Comparison of ENCODE assay signal across 30 mouse cellular contexts in genomic region chr17:34057224-34057623, GRCm38 (mm10). TPM values are rescaled to one million over a fixed set of nuclear protein-coding genes. Genes with fewer than 3 reads are reported as not detected.
DNase-seq lines count a peak whose midpoint lies in the region; ATAC-seq and TF ChIP-seq lines count a peak whose summit lies in the region.
"Had no signal": no experiment of that assay in that cellular context is flagged by ENCODE, and none has a peak within 500 bp of the region (broad histone marks: within the 10 kb centered on the region; RNA-seq: fewer than 3 reads in every experiment).

No protein-coding gene starts in this region.

- ATAC-seq in limb, embryonic 12.5 days (ENCODE audit: insufficient number of reproducible peaks, insufficient read depth, low FRiP score, low TSS enrichment, low read depth) = no peak
- ATAC-seq in liver, embryonic 15.5 days (ENCODE audit: insufficient read depth) = peak; percentile 32; the same call in 1 of the 2 replicates
- ATAC-seq in megakaryocyte progenitor cell, adult 5-6 weeks (replicated peaks; ENCODE audit: poor library complexity) = peak; percentile 88
- ATAC-seq: forebrain, embryonic 14.5 days; intestine, postnatal 0 days had no signal

- H3K27me3 ChIP-seq in limb, embryonic 12.5 days = peaks cover 3% of the 10 kb centered on the region; the same call in 1 of the 2 replicates
- no peaks in the 10 kb centered on the region for H3K27me3 ChIP-seq in limb, embryonic 10.5 days (ENCODE audit: low read depth, poor library complexity, severe bottlenecking)
- H3K27me3 ChIP-seq in liver, embryonic 15.5 days = no peaks in the 10 kb centered on the region
- H3K27me3 ChIP-seq: embryonic facial prominence, embryonic 12.5 days; heart, embryonic 15.5 days; hindbrain, embryonic 13.5 days; midbrain, embryonic 12.5 days had no signal

- TF ChIP-seq POLR2A in bone marrow macrophage, adult 2 months (IDR thresholded peaks at IDR 0.05; ENCODE audit: borderline replicate concordance, low read depth, low read length) = no peak

- H3K36me3 ChIP-seq in limb, embryonic 12.5 days = peaks cover 20% of the 10 kb centered on the region; the same call in 1 of the 2 replicates
- no peaks in the 10 kb centered on the region for H3K36me3 ChIP-seq in limb, embryonic 10.5 days
- H3K36me3 ChIP-seq in liver, embryonic 15.5 days (replicated peaks) = no peaks in the 10 kb centered on the region
- H3K36me3 ChIP-seq: embryonic facial prominence, embryonic 12.5 days; G1E; heart, embryonic 10.5 days; heart, embryonic 15.5 days had no signal

- WGBS in limb, embryonic 12.5 days = 77% methylated on average over 7 of the region's 7 CpGs
- WGBS in limb, embryonic 10.5 days = 62% methylated on average over 7 of the region's 7 CpGs
- 23% methylated on average over 7 of the region's 7 CpGs for WGBS in liver, embryonic 15.5 days (ENCODE audit: insufficient replicate concordance)

- H3K4me1 ChIP-seq in limb, embryonic 12.5 days (replicated peaks) = no peaks in the 10 kb centered on the region
- 0 out of 2 replicates have a peak, but pooled peaks cover 2% of the 10 kb centered on the region for H3K4me1 ChIP-seq in limb, embryonic 10.5 days
- H3K4me1 ChIP-seq in bone marrow macrophage, adult 2 months (ENCODE audit: control insufficient read depth, insufficient read depth, low read length) = peaks cover 13% of the 10 kb centered on the region
- H3K4me1 ChIP-seq in liver, embryonic 15.5 days (replicated peaks) = no peaks in the 10 kb centered on the region
- H3K4me1 ChIP-seq: embryonic facial prominence, embryonic 12.5 days; heart, embryonic 15.5 days; hindbrain, embryonic 13.5 days; midbrain, embryonic 12.5 days had no signal

- H3K4me3 ChIP-seq in limb, embryonic 12.5 days (replicated peaks) = no peak overlapping the region
- H3K4me3 ChIP-seq in limb, embryonic 10.5 days = no peak overlapping the region
- no peak overlapping the region for H3K4me3 ChIP-seq in bone marrow macrophage, adult 2 months (ENCODE audit: insufficient read depth, low read length)
- H3K4me3 ChIP-seq in liver, embryonic 15.5 days (replicated peaks) = no peak overlapping the region
- H3K4me3 ChIP-seq: embryonic facial prominence, embryonic 12.5 days; heart, embryonic 10.5 days; heart, embryonic 15.5 days; hindbrain, embryonic 13.5 days; megakaryocyte, embryonic 14.5 days; midbrain, embryonic 12.5 days had no signal

- H3K9me3 ChIP-seq in limb, embryonic 12.5 days = no peaks in the 10 kb centered on the region
- no peaks in the 10 kb centered on the region for H3K9me3 ChIP-seq in limb, embryonic 10.5 days (replicated peaks)
- H3K9me3 ChIP-seq in liver, embryonic 15.5 days (replicated peaks) = no peaks in the 10 kb centered on the region
- H3K9me3 ChIP-seq: embryonic facial prominence, embryonic 12.5 days; G1E; heart, embryonic 10.5 days; heart, embryonic 15.5 days; hindbrain, embryonic 13.5 days; megakaryocyte, embryonic 14.5 days; midbrain, embryonic 12.5 days had no signal

- H3K4me2 ChIP-seq in limb, embryonic 12.5 days = no peak overlapping the region
- no peak overlapping the region for H3K4me2 ChIP-seq in liver, embryonic 15.5 days
- H3K4me2 ChIP-seq: embryonic facial prominence, embryonic 12.5 days; heart, embryonic 15.5 days; hindbrain, embryonic 13.5 days; midbrain, embryonic 12.5 days had no signal

- no peak overlapping the region for H3K27ac ChIP-seq in limb, embryonic 12.5 days
- no peak overlapping the region for H3K27ac ChIP-seq in limb, embryonic 10.5 days
- peak overlapping the region; percentile 18; the same call in 1 of the 2 replicates for H3K27ac ChIP-seq in bone marrow macrophage, adult 2 months (ENCODE audit: insufficient read depth, low read depth, low read length)
- no peak overlapping the region for H3K27ac ChIP-seq in liver, embryonic 15.5 days (replicated peaks)
- H3K27ac ChIP-seq: embryonic facial prominence, embryonic 12.5 days; heart, embryonic 10.5 days; heart, embryonic 15.5 days; hindbrain, embryonic 13.5 days; midbrain, embryonic 12.5 days had no signal

- H3K9ac ChIP-seq in limb, embryonic 12.5 days (replicated peaks) = 0 out of 2 replicates have a peak overlapping the region, but pooled peaks have one; percentile 23
- no peak overlapping the region for H3K9ac ChIP-seq in liver, embryonic 15.5 days
- H3K9ac ChIP-seq: embryonic facial prominence, embryonic 12.5 days; heart, embryonic 15.5 days; hindbrain, embryonic 13.5 days; midbrain, embryonic 12.5 days had no signal

- no peak for DNase-seq in limb, embryonic 10.5 days (ENCODE audit: low spot score)
- no peak for DNase-seq in embryo, embryonic 10 days (ENCODE audit: low spot score)
- no peak for DNase-seq in adrenal gland, adult (ENCODE audit: inconsistent age in 2 of 2, low spot score in 1 of 2)
- no peak for DNase-seq in right cerebral cortex, adult 2 months (ENCODE audit: low spot score in 2 of 2)
- DNase-seq: adrenal gland, postnatal 14 days; cerebellum, adult 2 months; cerebellum, postnatal 25 days; embryo, embryonic 11 days; gastrocnemius, postnatal 14 days; heart, adult 11 months; heart, postnatal 36 days; kidney, adult 9 months; kidney, postnatal 10 days; layer of hippocampus, postnatal 36 days; lung, adult 18-20 months; lung, postnatal 14 days; right cerebral cortex, postnatal 14 days had no signal

- no peak for TF ChIP-seq CTCF in bone marrow macrophage, adult 2 months (IDR thresholded peaks at IDR 0.05; ENCODE audit: low read depth, low read length)

RNA-seq across cellular contexts. Expression of gene Col11a2, which starts 18.0 kb away (rescaled TPM):
- polyA plus RNA-seq in limb, embryonic 12.5 days (2016; fragmentation: Nextera tagmentation; extraction: Ambion mirVana) = 17.5 and 31.9 TPM in 2 replicates
- polyA plus RNA-seq in limb, embryonic 10.5 days (2016; fragmentation: Nextera tagmentation; extraction: Ambion mirVana) = 0.43 and 2.5 TPM in 2 replicates
- 0.51 and 0.61 TPM in 2 replicates for polyA plus RNA-seq in bone marrow macrophage, adult 2 months (2012; ENCODE audit: insufficient read depth, insufficient read length, missing spikeins)
- polyA plus RNA-seq in liver, embryonic 15.5 days (2015; fragmentation: Nextera tagmentation; extraction: Ambion mirVana) = 0.59 and 0.79 TPM in 2 replicates
- total RNA-seq in megakaryocyte progenitor cell, adult 5-6 weeks (2015) = 0.83 and 0.94 TPM in 2 replicates
- total RNA-seq in megakaryocyte progenitor cell, adult 5-6 weeks (2017) = 1.9 and 3.1 TPM in 2 replicates

RNA-seq across cellular contexts. Expression of gene Rxrb, which starts 25.6 kb away (rescaled TPM):
- polyA plus RNA-seq in limb, embryonic 12.5 days (2016; fragmentation: Nextera tagmentation; extraction: Ambion mirVana) = 64.3 and 64.4 TPM in 2 replicates
- polyA plus RNA-seq in limb, embryonic 10.5 days (2016; fragmentation: Nextera tagmentation; extraction: Ambion mirVana) = 49.9 and 51.0 TPM in 2 replicates
- 50.2 and 51.9 TPM in 2 replicates for polyA plus RNA-seq in bone marrow macrophage, adult 2 months (2012; ENCODE audit: insufficient read depth, insufficient read length, missing spikeins)
- polyA plus RNA-seq in liver, embryonic 15.5 days (2015; fragmentation: Nextera tagmentation; extraction: Ambion mirVana) = 16.7 and 19.3 TPM in 2 replicates
- total RNA-seq in megakaryocyte progenitor cell, adult 5-6 weeks (2015) = 22.1 and 22.2 TPM in 2 replicates
- 34.2 and 42.6 TPM in 2 replicates for total RNA-seq in megakaryocyte progenitor cell, adult 5-6 weeks (2017)

RNA-seq across cellular contexts. Expression of gene Slc39a7, which starts 25.7 kb away (rescaled TPM):
- 179 and 191 TPM in 2 replicates for polyA plus RNA-seq in limb, embryonic 12.5 days (2016; fragmentation: Nextera tagmentation; extraction: Ambion mirVana)
- 196 TPM in 2 replicates for polyA plus RNA-seq in limb, embryonic 10.5 days (2016; fragmentation: Nextera tagmentation; extraction: Ambion mirVana)
- polyA plus RNA-seq in bone marrow macrophage, adult 2 months (2012; ENCODE audit: insufficient read depth, insufficient read length, missing spikeins) = 62.3 and 70.1 TPM in 2 replicates
- 56.3 and 68.5 TPM in 2 replicates for polyA plus RNA-seq in liver, embryonic 15.5 days (2015; fragmentation: Nextera tagmentation; extraction: Ambion mirVana)
- 6.2 and 9.5 TPM in 2 replicates for total RNA-seq in megakaryocyte progenitor cell, adult 5-6 weeks (2015)
- total RNA-seq in megakaryocyte progenitor cell, adult 5-6 weeks (2017) = 101 and 107 TPM in 2 replicates

RNA-seq across cellular contexts. Expression of gene H2-Ke6, which starts 29.4 kb away (rescaled TPM):
- polyA plus RNA-seq in limb, embryonic 12.5 days (2016; fragmentation: Nextera tagmentation; extraction: Ambion mirVana) = 54.4 and 56.8 TPM in 2 replicates
- 25.9 and 33.7 TPM in 2 replicates for polyA plus RNA-seq in limb, embryonic 10.5 days (2016; fragmentation: Nextera tagmentation; extraction: Ambion mirVana)
- polyA plus RNA-seq in bone marrow macrophage, adult 2 months (2012; ENCODE audit: insufficient read depth, insufficient read length, missing spikeins) = 64.2 and 78.0 TPM in 2 replicates
- 30.7 and 37.0 TPM in 2 replicates for polyA plus RNA-seq in liver, embryonic 15.5 days (2015; fragmentation: Nextera tagmentation; extraction: Ambion mirVana)
- total RNA-seq in megakaryocyte progenitor cell, adult 5-6 weeks (2015) = 61.7 and 65.6 TPM in 2 replicates
- total RNA-seq in megakaryocyte progenitor cell, adult 5-6 weeks (2017) = 36.6 and 46.5 TPM in 2 replicates

RNA-seq across cellular contexts. Expression of gene Ring1, which starts 32.7 kb away (rescaled TPM):
- polyA plus RNA-seq in limb, embryonic 12.5 days (2016; fragmentation: Nextera tagmentation; extraction: Ambion mirVana) = 21.6 and 25.3 TPM in 2 replicates
- 11.8 and 15.0 TPM in 2 replicates for polyA plus RNA-seq in limb, embryonic 10.5 days (2016; fragmentation: Nextera tagmentation; extraction: Ambion mirVana)
- 22.8 and 22.9 TPM in 2 replicates for polyA plus RNA-seq in bone marrow macrophage, adult 2 months (2012; ENCODE audit: insufficient read depth, insufficient read length, missing spikeins)
- 5.5 and 7.2 TPM in 2 replicates for polyA plus RNA-seq in liver, embryonic 15.5 days (2015; fragmentation: Nextera tagmentation; extraction: Ambion mirVana)
- 8.1 and 9.6 TPM in 2 replicates for total RNA-seq in megakaryocyte progenitor cell, adult 5-6 weeks (2015)
- 9.8 and 12.7 TPM in 2 replicates for total RNA-seq in megakaryocyte progenitor cell, adult 5-6 weeks (2017)
